In genomic region chr2:20216686-20217437, GRCm38 (mm10) we compare ENCODE assay signal across 32 mouse cellular contexts.
A peak's percentile ranks its signal among the peaks of the same experiment; 100 is the strongest.
DNase-seq lines count a peak whose midpoint lies in the region; ATAC-seq lines count a peak whose summit lies in the region.
"Had no signal": no experiment of that assay in that cellular context is flagged by ENCODE, and none has a peak within 500 bp of the region (broad histone marks: within the 10 kb centered on the region; RNA-seq: fewer than 3 reads in every experiment).

No protein-coding gene starts in this region.

- no peak overlapping the region for H3K4me3 ChIP-seq in heart, embryonic 11.5 days (ENCODE audit: low read depth, low read length)
- no peak overlapping the region for H3K4me3 ChIP-seq in midbrain, embryonic 14.5 days (replicated peaks; ENCODE audit: low read depth, low read length)
- H3K4me3 ChIP-seq: embryonic facial prominence, embryonic 12.5 days; gastrocnemius, adult 2 months; heart, embryonic 12.5 days; hindbrain, embryonic 13.5 days; limb, embryonic 13.5 days; myocyte; neural tube, embryonic 13.5 days had no signal

- 81% methylated on average over 5 of the region's 5 CpGs for WGBS in heart, embryonic 11.5 days (ENCODE audit: insufficient replicate concordance)
- 94% methylated on average over 5 of the region's 5 CpGs for WGBS in midbrain, embryonic 14.5 days

- H3K9me3 ChIP-seq in heart, embryonic 11.5 days (replicated peaks; ENCODE audit: control insufficient read depth, low read length), result no peaks in the 10 kb centered on the region
- no peaks in the 10 kb centered on the region for H3K9me3 ChIP-seq in midbrain, embryonic 14.5 days (ENCODE audit: control insufficient read depth, low read length)
- H3K9me3 ChIP-seq: embryonic facial prominence, embryonic 12.5 days; heart, embryonic 12.5 days; hindbrain, embryonic 13.5 days; limb, embryonic 13.5 days; neural tube, embryonic 13.5 days had no signal

- no peaks in the 10 kb centered on the region for H3K4me1 ChIP-seq in heart, embryonic 11.5 days (ENCODE audit: control insufficient read depth, insufficient read depth, low read length)
- no peaks in the 10 kb centered on the region for H3K4me1 ChIP-seq in midbrain, embryonic 14.5 days (ENCODE audit: control insufficient read depth, insufficient read depth, low read length)
- H3K4me1 ChIP-seq: embryonic facial prominence, embryonic 12.5 days; heart, embryonic 12.5 days; hindbrain, embryonic 13.5 days; limb, embryonic 13.5 days; neural tube, embryonic 13.5 days had no signal

- intact Hi-C loops in left cerebral cortex, postnatal 14 days (cut with DNase I), result no loop called here

- no peaks in the 10 kb centered on the region for H3K27me3 ChIP-seq in heart, embryonic 11.5 days (ENCODE audit: control insufficient read depth, insufficient read depth, low read length)
- H3K27me3 ChIP-seq in midbrain, embryonic 14.5 days (ENCODE audit: control insufficient read depth, insufficient read depth, low read length), result no peaks in the 10 kb centered on the region
- H3K27me3 ChIP-seq: embryonic facial prominence, embryonic 12.5 days; heart, embryonic 12.5 days; hindbrain, embryonic 13.5 days; limb, embryonic 13.5 days; neural tube, embryonic 13.5 days had no signal

- DNase-seq in layer of hippocampus, adult 18-20 months (ENCODE audit: low spot score in 2 of 2), result peak; percentile 6 to 47
- DNase-seq in layer of hippocampus, adult 8-10 months (ENCODE audit: low spot score in 2 of 2), result no peak
- DNase-seq in right cerebral cortex, adult 2 months (ENCODE audit: low spot score in 2 of 2), result peak; percentile 52 to 64
- DNase-seq in right cerebral cortex, postnatal 14 days, result no peak
- DNase-seq in left cerebral cortex, postnatal 14 days (ENCODE audit: low spot score in 2 of 2), result peak; percentile 29 to 51
- peak; percentile 79 for DNase-seq in telencephalon, adult 2 months (ENCODE audit: low read depth, low spot score)
- no peak for DNase-seq in midbrain, embryonic 14.5 days
- DNase-seq: adrenal gland, postnatal 25 days; B cell, adult 2 months; cerebellum, adult 2 months; cerebellum, postnatal 25 days; embryo, embryonic 11 days; gastrocnemius, adult 2 months; gastrocnemius, postnatal 36 days; heart, adult 18-20 months; heart, postnatal 4 days; kidney, adult 8-10 months; kidney, postnatal 4 days; liver, postnatal 0 days; lung, postnatal 36 days had no signal

- H3K36me3 ChIP-seq in heart, embryonic 11.5 days (ENCODE audit: control insufficient read depth, insufficient read depth, low read length), result no peaks in the 10 kb centered on the region
- no peaks in the 10 kb centered on the region for H3K36me3 ChIP-seq in midbrain, embryonic 14.5 days (ENCODE audit: control insufficient read depth, insufficient read depth, low read length)
- H3K36me3 ChIP-seq: embryonic facial prominence, embryonic 12.5 days; heart, embryonic 12.5 days; hindbrain, embryonic 13.5 days; limb, embryonic 13.5 days; neural tube, embryonic 13.5 days had no signal

- no peak overlapping the region for H3K9ac ChIP-seq in heart, embryonic 11.5 days (ENCODE audit: low read depth, low read length)
- no peak overlapping the region for H3K9ac ChIP-seq in midbrain, embryonic 14.5 days (replicated peaks; ENCODE audit: low read length)
- H3K9ac ChIP-seq: embryonic facial prominence, embryonic 12.5 days; heart, embryonic 12.5 days; hindbrain, embryonic 13.5 days; limb, embryonic 13.5 days; liver, postnatal 0 days; neural tube, embryonic 13.5 days had no signal

- ATAC-seq in heart, embryonic 11.5 days (replicated peaks; ENCODE audit: insufficient number of reproducible peaks, low FRiP score, low TSS enrichment), result no peak
- no peak for ATAC-seq in midbrain, embryonic 14.5 days (ENCODE audit: low FRiP score, low TSS enrichment)
- ATAC-seq: forebrain, embryonic 14.5 days; intestine, embryonic 16.5 days; liver, postnatal 0 days had no signal

- H3K4me2 ChIP-seq in heart, embryonic 11.5 days, result no peak overlapping the region
- H3K4me2 ChIP-seq in midbrain, embryonic 14.5 days (ENCODE audit: low read length), result no peak overlapping the region
- H3K4me2 ChIP-seq: embryonic facial prominence, embryonic 12.5 days; heart, embryonic 12.5 days; hindbrain, embryonic 13.5 days; limb, embryonic 13.5 days; liver, embryonic 11.5 days; midbrain, embryonic 11.5 days; neural tube, embryonic 13.5 days had no signal

- no peak overlapping the region for H3K27ac ChIP-seq in heart, embryonic 11.5 days (ENCODE audit: low read depth, low read length)
- H3K27ac ChIP-seq in midbrain, embryonic 14.5 days (replicated peaks; ENCODE audit: low read depth, low read length), result no peak overlapping the region
- H3K27ac ChIP-seq: embryonic facial prominence, embryonic 12.5 days; gastrocnemius, adult 2 months; hindbrain, embryonic 13.5 days; kidney, postnatal 0 days; limb, embryonic 13.5 days; neural tube, embryonic 13.5 days had no signal

Comparison
In these comparisons a context has a peak if more than half of its experiments do, and no peak if none do; other contexts are left out.
1. DNase-seq: peak in layer of hippocampus, adult 18-20 months (2 of 2), right cerebral cortex, adult 2 months (2 of 2), left cerebral cortex, postnatal 14 days (2 of 2) and telencephalon, adult 2 months (single experiment); none in layer of hippocampus, adult 8-10 months (0 of 2), right cerebral cortex, postnatal 14 days (single experiment) and midbrain, embryonic 14.5 days (single experiment).